Mouse (Mus musculus): Measurements from ENCODE around the gene Apeh. TPM values are rescaled to one million over a fixed set of nuclear protein-coding genes. Genes with fewer than 3 reads are reported as not detected.

Apeh gene
- total RNA-seq, 2 experiments from 2014 or later = 31.1 to 37.6 TPM

- no peak for DNase-seq
These were observed 44.7 kb downstream of the Apeh start for GRCm38 (mm10) chr9:108049561-108050251.

- peak; percentile 95 to 96 for DNase-seq
These were observed 45.4 kb downstream of the Apeh start, which contains the start of gene Gmppb for GRCm38 (mm10) chr9:108049016-108049455. Gene Gmppb (plus strand): TSS chr9:108049242.

GRCm38 (mm10) chr9:108048566-108048955, 45.8 kb downstream of the Apeh start:
- no peak for DNase-seq

GRCm38 (mm10) chr9:108047601-108048565, 46.5 kb downstream of the Apeh start:
- DNase-seq = no peak

GRCm38 (mm10) chr9:108046582-108046981, 47.8 kb downstream of the Apeh start:
- DNase-seq = no peak

GRCm38 (mm10) chr9:108044751-108045492, 49.5 kb downstream of the Apeh start:
- no peak for DNase-seq

Small RNA genes within 50 kb of the gene (microRNA-seq; reads per million reads assigned to microRNA genes)
- gene Gm47303 = 0 reads per million in 2 experiments
- 0 reads per million in 2 experiments for gene Mir7088

Other genes starting within 250 kb of the Apeh start
- gene Rbm6, start 221.4 kb downstream of the Apeh start, total RNA-seq (2021) = 10 to 100 TPM; 58.4 to 72.0 TPM
- 10 to 100 TPM; 23.0 to 25.5 TPM for gene Mon1a, start 206.5 kb downstream of the Apeh start, total RNA-seq (2021)
- gene Mst1r, start 187.7 kb downstream of the Apeh start, total RNA-seq (2021) = 1 to 10 TPM; 1.6 to 1.7 TPM
- not detected for gene Actl11, start 166.1 kb downstream of the Apeh start, total RNA-seq (2021)
- 100 to 1,000 TPM; 510 to 566 TPM for gene Camkv, start 158.9 kb downstream of the Apeh start, total RNA-seq (2021)
- gene Traip, start 144.5 kb downstream of the Apeh start, total RNA-seq (2021) = 10 to 100 TPM; 28.2 to 29.2 TPM
- gene Uba7, start 119.1 kb downstream of the Apeh start, total RNA-seq (2021) = 1 to 10 TPM; 4.6 to 5.2 TPM
- gene Gm20661, start 111.5 kb downstream of the Apeh start, total RNA-seq (2021) = 1 to 10 TPM; 1.2 to 2.3 TPM
- 10 to 100 TPM; 10.3 to 10.6 TPM for gene Inka1, start 108.7 kb downstream of the Apeh start, total RNA-seq (2021)
- gene Cdhr4, start 102.1 kb downstream of the Apeh start, total RNA-seq (2021) = 1 to 10 TPM; 3.7 to 5.5 TPM
- gene Gm20662, start 98.3 kb downstream of the Apeh start, total RNA-seq (2021) = 1 to 10 TPM; 1.6 to 3.8 TPM
- gene Ip6k1, start 92.1 kb downstream of the Apeh start, total RNA-seq (2021) = 100 to 1,000 TPM; 223 to 238 TPM
- gene Gmppb, start 45.4 kb downstream of the Apeh start, total RNA-seq (2021) = 10 to 100 TPM; 16.9 to 17.5 TPM
- gene Amigo3, start 41.4 kb downstream of the Apeh start, total RNA-seq (2021) = 1 to 10 TPM; 1.8 to 2.6 TPM
- not detected for gene Mst1, start 14.2 kb downstream of the Apeh start, total RNA-seq (2021)
- gene Rnf123, start 11.3 kb downstream of the Apeh start, total RNA-seq (2021) = 100 to 1,000 TPM; 104 to 110 TPM
- gene Bsn, start 95.8 kb upstream of the Apeh start, total RNA-seq (2021) = 100 to 1,000 TPM; 216 to 234 TPM
- 10 to 100 TPM; 77.8 to 82.4 TPM for gene Dag1, start 169.4 kb upstream of the Apeh start, total RNA-seq (2021)
- gene Nicn1, start 195.8 kb upstream of the Apeh start, total RNA-seq (2021) = 100 to 1,000 TPM in 1 of 2 experiments, 10 to 100 TPM in 1; 96.7 to 118 TPM
- gene Amt, start 202.2 kb upstream of the Apeh start, total RNA-seq (2021) = 10 to 100 TPM; 34.9 to 36.2 TPM
- 100 to 1,000 TPM; 169 to 173 TPM for gene Rhoa, start 211.5 kb upstream of the Apeh start, total RNA-seq (2021)
- 10 to 100 TPM; 29.1 to 30.0 TPM for gene Tcta, start 211.6 kb upstream of the Apeh start, total RNA-seq (2021)
- 10 to 100 TPM; 61.2 to 62.8 TPM for gene Gpx1, start 244.3 kb upstream of the Apeh start, total RNA-seq (2021)

Measured in layer of hippocampus, postnatal 36 days (tissue).